Mouse (Mus musculus): ENCODE measurements at regions not wholly inside any gene's neighbourhood (a gene's known extent, or its start where the extent isn't known, plus 50 kb on each side); places are given as distances from the start of the nearest gene placed in this dataset.

DNA sequence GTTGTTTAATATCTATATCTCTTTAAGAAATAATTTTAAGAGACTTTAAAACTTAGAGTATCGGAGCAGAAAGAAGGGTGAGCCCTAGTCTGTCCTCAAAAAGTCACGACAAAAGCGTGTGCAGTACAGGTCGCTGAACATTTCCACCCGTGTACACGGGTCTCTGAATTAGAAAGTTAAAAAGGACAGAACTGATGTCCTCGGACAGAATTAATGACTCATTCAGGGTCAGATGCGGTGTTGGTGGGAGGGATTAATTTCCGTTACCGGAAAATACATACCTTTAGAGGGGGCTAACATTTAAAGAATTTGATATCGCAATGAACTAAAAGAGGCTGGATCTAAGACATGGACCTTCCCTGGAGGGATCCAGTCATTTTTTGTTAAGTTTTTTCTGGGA is 152.3 kb upstream of the Smim15 start:
- TF ChIP-seq CTCF (IDR thresholded peaks at IDR 0.05; ENCODE audit: extremely low read depth, insufficient read depth, low read length), result no peak
- TF ChIP-seq POLR2A (IDR thresholded peaks at IDR 0.05; ENCODE audit: extremely low read depth, insufficient read depth, low read length), result no peak

Measured in cortical plate, adult 2 months (tissue).